Mouse (Mus musculus) MEL (cell line): Measurements from ENCODE around the gene Egflam. TPM values are rescaled to one million over a fixed set of nuclear protein-coding genes. Genes with fewer than 3 reads are reported as not detected.

Source experiments
- DNase-seq: peaks from one replicate; pipeline ENCODE4 v3.0.0; 2011; ENCODE audit warnings: low read depth, low spot score
- H3K27ac ChIP-seq: 2 replicates; pipeline ENCODE4 v1.5.1; 2012; ENCODE audit warnings: low read depth, mild to moderate bottlenecking, control low read depth, low read length, moderate library complexity; ENCODE audit not compliant: control insufficient read depth
- H3K27me3 ChIP-seq, 2 experiments: fragments of 150-350 bp in 1 of 2; sonication (generic) in 1 of 2; 2 replicates each; pipeline ENCODE4 v1.6.1; 2012; ENCODE audit warnings: low read length in 2 of 2, mild to moderate bottlenecking in 2 of 2, improper control_type of control experiment in 1 of 2, moderate library complexity in 1 of 2; ENCODE audit not compliant: insufficient read depth in 2 of 2, control insufficient read depth in 1 of 2
- H3K36me3 ChIP-seq, 2 experiments: 2 replicates each; pipeline ENCODE4 v1.6.1; 2012 to 2014; ENCODE audit warnings: low read length in 2 of 2, improper control_type of control experiment in 1 of 2, inconsistent platforms in 1 of 2, mild to moderate bottlenecking in 1 of 2; ENCODE audit not compliant: insufficient read depth in 2 of 2, control insufficient read depth in 1 of 2
- H3K4me1 ChIP-seq, 2 experiments: fragments of 150-350 bp in 1 of 2; sonication (generic) in 1 of 2; 2 replicates each; pipeline ENCODE4 v1.6.1; 2012; ENCODE audit warnings: low read length in 2 of 2, improper control_type of control experiment in 1 of 2, mild to moderate bottlenecking in 1 of 2; ENCODE audit not compliant: insufficient read depth in 2 of 2, control insufficient read depth in 1 of 2
- H3K4me3 ChIP-seq, 2 experiments: fragments of 150-350 bp in 1 of 2; sonication (generic) in 1 of 2; 2 replicates each; pipeline ENCODE4 v1.5.1; 2012; ENCODE audit warnings: low read depth in 2 of 2, low read length in 2 of 2, mild to moderate bottlenecking in 2 of 2, moderate library complexity in 2 of 2, control low read depth in 1 of 2, improper control_type of control experiment in 1 of 2; ENCODE audit not compliant: control insufficient read depth in 1 of 2, insufficient read depth in 1 of 2
- H3K79me2 ChIP-seq: 2 replicates; pipeline ENCODE4 v1.6.1; 2012; ENCODE audit warnings: mild to moderate bottlenecking, low read length, moderate library complexity; ENCODE audit not compliant: control insufficient read depth, poor library complexity, insufficient read depth
- H3K9ac ChIP-seq: 2 replicates; pipeline ENCODE4 v1.6.1; 2012; ENCODE audit warnings: low read depth, mild to moderate bottlenecking, control low read depth, low read length, moderate library complexity; ENCODE audit not compliant: control insufficient read depth, poor library complexity, severe bottlenecking
- H3K9me3 ChIP-seq: fragments of 150-350 bp; sonication (generic); replicated peaks from 2 replicates; pipeline ENCODE4 v1.6.1; 2012; ENCODE audit warnings: mild to moderate bottlenecking, low read length, improper control_type of control experiment, moderate library complexity; ENCODE audit not compliant: insufficient read depth
- ETS1 ChIP-seq: IDR thresholded peaks from 2 replicates; pipeline ENCODE4 v1.6.1; 2012; ENCODE audit warnings: low read depth, mild to moderate bottlenecking, inconsistent platforms, low read length, improper control_type of control experiment, moderate library complexity
- MYC ChIP-seq: IDR thresholded peaks from 2 replicates; pipeline ENCODE4 v1.6.1; 2011; ENCODE audit warnings: low read depth, mild to moderate bottlenecking, low read length, improper control_type of control experiment, moderate library complexity
- NELFE ChIP-seq: IDR thresholded peaks from 2 replicates; pipeline ENCODE4 v1.6.1; 2011; ENCODE audit warnings: low read depth, low read length, improper control_type of control experiment
- NRF1 ChIP-seq: IDR thresholded peaks from 2 replicates; pipeline ENCODE4 v1.6.1; 2014; ENCODE audit warnings: low read depth, mild to moderate bottlenecking, inconsistent platforms, low read length, improper control_type of control experiment, moderate library complexity; ENCODE audit not compliant: poor library complexity, insufficient read depth, severe bottlenecking
- POLR2A ChIP-seq, 2 experiments: IDR thresholded peaks; 2 replicates each; pipeline ENCODE4 v1.6.1; 2011 to 2012; ENCODE audit warnings: low read length in 2 of 2, mild to moderate bottlenecking in 2 of 2, control low read depth in 1 of 2, improper control_type of control experiment in 1 of 2, low read depth in 1 of 2, moderate library complexity in 1 of 2; ENCODE audit not compliant: control insufficient read depth in 1 of 2, insufficient read depth in 1 of 2, poor library complexity in 1 of 2
- RCOR1 ChIP-seq: IDR thresholded peaks from 2 replicates; pipeline ENCODE4 v1.6.1; 2012; ENCODE audit warnings: low read depth, mild to moderate bottlenecking, inconsistent platforms, low read length, improper control_type of control experiment
- SIN3A ChIP-seq: IDR thresholded peaks from 2 replicates; pipeline ENCODE4 v1.6.1; 2012; ENCODE audit warnings: low read length, improper control_type of control experiment, inconsistent platforms
- TBP ChIP-seq: IDR thresholded peaks from 2 replicates; pipeline ENCODE4 v1.8.0; 2011; ENCODE audit warnings: low read depth, low read length, improper control_type of control experiment
- TCF12 ChIP-seq: IDR thresholded peaks from 2 replicates; pipeline ENCODE4 v1.6.1; 2014; ENCODE audit warnings: low read depth, mild to moderate bottlenecking, inconsistent platforms, low read length, improper control_type of control experiment, moderate library complexity
- UBTF ChIP-seq: IDR thresholded peaks from 2 replicates; pipeline ENCODE4 v1.6.1; 2012; ENCODE audit warnings: low read depth, mild to moderate bottlenecking, inconsistent platforms, low read length, improper control_type of control experiment, moderate library complexity, borderline replicate concordance; ENCODE audit not compliant: insufficient read depth
- ZC3H11A ChIP-seq: IDR thresholded peaks from 2 replicates; pipeline ENCODE4 v1.6.1; 2012; ENCODE audit warnings: low read depth, mild to moderate bottlenecking, inconsistent platforms, low read length, improper control_type of control experiment
- ZKSCAN1 ChIP-seq: IDR thresholded peaks from 2 replicates; pipeline ENCODE4 v1.6.1; 2012; ENCODE audit warnings: low read depth, mild to moderate bottlenecking, inconsistent platforms, low read length, improper control_type of control experiment, moderate library complexity
- ZMIZ1 ChIP-seq: IDR thresholded peaks from 2 replicates; pipeline ENCODE4 v1.6.1; 2012; ENCODE audit warnings: low read depth, mild to moderate bottlenecking, inconsistent platforms, low read length, improper control_type of control experiment, moderate library complexity
- polyA plus RNA-seq, 2 experiments: library from polyadenylated mRNA; stranded (reverse) in 1 of 2; unstranded in 1 of 2; fragments of >175 nt in 1 of 2; fragments of >200 nt in 1 of 2; gene quantifications; 2 replicates each; pipeline versions ENCODE4 v1.2.1 to v1.2.4; 2012; ENCODE audit warnings: low replicate concordance in 2 of 2, low read depth in 1 of 2; ENCODE audit not compliant: insufficient read length in 2 of 2, insufficient read depth in 1 of 2, missing spikeins in 1 of 2
- total RNA-seq: library from RNA; depleted of rRNA; stranded (reverse); fragments of 300-350 nt; gene quantifications from 2 replicates; pipeline ENCODE4 v1.2.3, GENCODE M21; 2012

Egflam gene
- total and polyA plus RNA-seq, 3 experiments: not detected

GRCm38 (mm10) chr15:7424282-7424681, 26.1 kb upstream of the Egflam start:
- no peak overlapping the region for H3K4me3 ChIP-seq
- no peak for DNase-seq
- no peaks in the 10 kb centered on the region for H3K79me2 ChIP-seq
- TF ChIP-seq ZMIZ1 (no peak), ZKSCAN1 (no peak), TCF12 (no peak), NELFE (no peak), RCOR1 (no peak)
- TF ChIP-seq, all 39 proteins: peak for 0
- no peaks in the 10 kb centered on the region for H3K36me3 ChIP-seq
- H3K27ac ChIP-seq: no peak overlapping the region
- no peak overlapping the region for H3K9ac ChIP-seq
- H3K4me1 ChIP-seq: no peaks in the 10 kb centered on the region
- H3K9me3 ChIP-seq: no peaks in the 10 kb centered on the region
- H3K27me3 ChIP-seq: peaks cover 0 to 4% of the 10 kb centered on the region in 2 experiments; a peak in 1 of 4 replicates

DNA sequence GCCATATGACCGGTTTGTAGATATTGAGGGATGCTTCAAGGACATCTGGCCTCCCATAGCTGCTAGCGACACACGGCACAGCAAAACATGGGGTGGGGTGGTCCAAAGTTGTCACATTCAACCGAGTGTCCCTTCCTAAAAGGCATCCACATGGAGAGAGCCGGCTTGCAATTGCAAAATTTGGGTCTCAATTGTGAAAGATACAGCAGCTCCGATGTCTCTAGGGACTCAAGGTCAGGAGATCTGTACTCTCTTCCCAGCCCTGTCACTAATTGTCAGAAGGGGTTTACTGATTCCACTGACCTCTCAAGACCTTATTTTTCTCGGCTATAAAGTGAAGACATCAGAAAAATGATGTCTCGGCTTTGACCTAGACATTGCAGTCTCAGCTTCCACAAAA, 6.3 kb upstream of the Egflam start:
- no peak overlapping the region for H3K9ac ChIP-seq
- H3K9me3 ChIP-seq: no peaks in the 10 kb centered on the region
- no peak for TF ChIP-seq TBP
- no peak for TF ChIP-seq RCOR1
- TF ChIP-seq MYC: no peak
- no peak for TF ChIP-seq UBTF
- TF ChIP-seq SIN3A: no peak
- no peak for TF ChIP-seq ZMIZ1
- TF ChIP-seq ETS1: no peak
- no peak for TF ChIP-seq POLR2A (IDR thresholded peaks at IDR 0.05; ENCODE audit: control insufficient read depth in 1 of 2, insufficient read depth in 1 of 2, low read depth in 1 of 2, low read length in 2 of 2, poor library complexity in 1 of 2)
- no peak for TF ChIP-seq ZC3H11A
- no peak for TF ChIP-seq NRF1
- TF ChIP-seq, all 39 proteins: peak for 0
- Histone ChIP-seq H3K79me2 (no peaks in the 10 kb centered on the region), H3K27me3 (peaks cover 0 to 7% of the 10 kb centered on the region in 2 experiments; a peak in 1 of 4 replicates), H3K4me1 (no peaks in the 10 kb centered on the region), H3K4me3 (no peak overlapping the region), H3K36me3 (no peaks in the 10 kb centered on the region), H3K27ac (no peak overlapping the region)
- DNase-seq: no peak
